Mouse (Mus musculus): ENCODE results near the gene Cd3d. TPM values are rescaled to one million over a fixed set of nuclear protein-coding genes. Genes with fewer than 3 reads are reported as not detected.
A peak's percentile ranks its signal among the peaks of the same experiment; 100 is the strongest.

Gene Cd3d
- total and polyA plus RNA-seq, 2 experiments from 2014 or later: not detected

GRCm38 (mm10) chr9:44999776-45000175, 18.2 kb downstream of the Cd3d start:
- no peak for TF ChIP-seq CTCF (IDR thresholded peaks at IDR 0.05; ENCODE audit: low read depth)
- no peak for TF ChIP-seq EP300 (IDR thresholded peaks at IDR 0.05; ENCODE audit: low read depth)
- DNase-seq (ENCODE audit: low spot score) (no peak), ATAC-seq (ENCODE audit: insufficient read depth, low read depth) (no peak)
- H3K4me3 ChIP-seq (ENCODE audit: low read depth, low read length): no peak overlapping the region
- no peaks in the 10 kb centered on the region for H3K36me3 ChIP-seq (replicated peaks; ENCODE audit: control insufficient read depth, insufficient read depth, low read length)
- no peaks in the 10 kb centered on the region for H3K4me1 ChIP-seq (ENCODE audit: control insufficient read depth, insufficient read depth)
- no peak overlapping the region for H3K27ac ChIP-seq (ENCODE audit: low read depth)
- H3K4me2 ChIP-seq (ENCODE audit: low read depth, low read length): no peak overlapping the region
- H3K9ac ChIP-seq (replicated peaks; ENCODE audit: low read depth, low read length): no peak overlapping the region
- WGBS: 63% methylated on average over 5 of the region's 5 CpGs
- no peaks in the 10 kb centered on the region for H3K9me3 ChIP-seq (replicated peaks; ENCODE audit: control insufficient read depth, low read length)
- 0 out of 2 replicates have a peak, but pooled peaks cover 10% of the 10 kb centered on the region for H3K27me3 ChIP-seq (ENCODE audit: control insufficient read depth, insufficient read depth, low read length)

DNA sequence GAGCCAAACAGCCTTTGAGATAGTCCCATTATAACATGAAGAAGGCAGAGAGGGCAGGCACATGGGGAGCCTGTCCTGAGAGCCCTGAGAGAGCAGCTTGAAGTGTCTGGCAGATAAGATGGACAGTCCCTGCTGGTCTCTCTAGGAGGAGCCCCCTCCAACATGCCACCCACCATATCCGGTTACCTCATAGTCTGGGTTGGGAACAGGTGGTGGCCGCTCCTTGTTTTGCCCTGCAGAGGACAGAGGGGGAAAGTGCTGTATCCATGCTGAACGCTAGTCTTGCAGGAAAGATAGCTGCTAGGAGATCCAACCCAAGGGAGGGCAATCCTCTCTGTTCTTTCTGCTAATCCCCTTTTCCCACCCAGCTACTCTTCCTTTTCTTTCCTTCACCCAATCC, 18.7 kb downstream of the Cd3d start:
- Histone ChIP-seq H3K27ac (ENCODE audit: low read depth) (no peak overlapping the region), H3K36me3 (replicated peaks; ENCODE audit: control insufficient read depth, insufficient read depth, low read length) (no peaks in the 10 kb centered on the region), H3K9me3 (replicated peaks; ENCODE audit: control insufficient read depth, low read length) (no peaks in the 10 kb centered on the region), H3K9ac (replicated peaks; ENCODE audit: low read depth, low read length) (no peak overlapping the region), H3K27me3 (ENCODE audit: control insufficient read depth, insufficient read depth, low read length) (0 out of 2 replicates have a peak, but pooled peaks cover 10% of the 10 kb centered on the region), H3K4me3 (ENCODE audit: low read depth, low read length) (no peak overlapping the region), H3K4me2 (ENCODE audit: low read depth, low read length) (no peak overlapping the region), H3K4me1 (ENCODE audit: control insufficient read depth, insufficient read depth) (no peaks in the 10 kb centered on the region)
- WGBS: 31% methylated on average over 3 of the region's 3 CpGs
- no peak for DNase-seq (ENCODE audit: low spot score)
- no peak for ATAC-seq (ENCODE audit: insufficient read depth, low read depth)
- TF ChIP-seq CTCF (IDR thresholded peaks at IDR 0.05; ENCODE audit: low read depth): no peak
- TF ChIP-seq EP300 (IDR thresholded peaks at IDR 0.05; ENCODE audit: low read depth): no peak

DNA sequence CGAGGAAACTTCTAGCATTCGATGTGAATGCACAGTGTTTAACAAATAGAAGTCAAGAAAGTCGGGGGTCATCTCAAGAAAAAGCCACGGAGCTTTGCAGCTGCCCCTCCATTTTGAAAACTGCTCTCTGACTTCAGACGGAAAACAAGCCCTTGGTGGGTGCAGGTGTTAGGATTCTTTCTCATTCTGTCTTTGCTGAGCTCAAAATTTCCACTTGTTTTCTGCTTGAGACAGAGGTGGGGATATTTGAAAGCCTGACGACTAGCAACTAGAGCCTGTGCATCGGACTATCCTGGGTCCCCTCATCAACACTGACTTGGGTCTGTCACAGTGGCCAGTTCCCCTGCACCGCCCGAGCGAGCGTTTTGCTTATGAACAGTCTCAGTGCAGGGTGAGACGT, 25.8 kb downstream of the Cd3d start:
- 57% methylated on average over 12 of the region's 12 CpGs for WGBS
- no peak overlapping the region for H3K4me3 ChIP-seq (ENCODE audit: low read depth, low read length)
- H3K9ac ChIP-seq (replicated peaks; ENCODE audit: low read depth, low read length): no peak overlapping the region
- H3K4me2 ChIP-seq (ENCODE audit: low read depth, low read length): no peak overlapping the region; the same call in 1 of the 2 replicates
- no peaks in the 10 kb centered on the region for H3K9me3 ChIP-seq (replicated peaks; ENCODE audit: control insufficient read depth, low read length)
- TF ChIP-seq CTCF (IDR thresholded peaks at IDR 0.05; ENCODE audit: low read depth): no peak
- TF ChIP-seq EP300 (IDR thresholded peaks at IDR 0.05; ENCODE audit: low read depth): no peak
- no peaks in the 10 kb centered on the region for H3K4me1 ChIP-seq (ENCODE audit: control insufficient read depth, insufficient read depth)
- DNase-seq (ENCODE audit: low spot score) (no peak), ATAC-seq (ENCODE audit: insufficient read depth, low read depth) (no peak)
- 0 out of 2 replicates have a peak, but pooled peaks cover 6% of the 10 kb centered on the region for H3K27me3 ChIP-seq (ENCODE audit: control insufficient read depth, insufficient read depth, low read length)
- H3K36me3 ChIP-seq (replicated peaks; ENCODE audit: control insufficient read depth, insufficient read depth, low read length): no peaks in the 10 kb centered on the region
- H3K27ac ChIP-seq (ENCODE audit: low read depth): no peak overlapping the region

DNA sequence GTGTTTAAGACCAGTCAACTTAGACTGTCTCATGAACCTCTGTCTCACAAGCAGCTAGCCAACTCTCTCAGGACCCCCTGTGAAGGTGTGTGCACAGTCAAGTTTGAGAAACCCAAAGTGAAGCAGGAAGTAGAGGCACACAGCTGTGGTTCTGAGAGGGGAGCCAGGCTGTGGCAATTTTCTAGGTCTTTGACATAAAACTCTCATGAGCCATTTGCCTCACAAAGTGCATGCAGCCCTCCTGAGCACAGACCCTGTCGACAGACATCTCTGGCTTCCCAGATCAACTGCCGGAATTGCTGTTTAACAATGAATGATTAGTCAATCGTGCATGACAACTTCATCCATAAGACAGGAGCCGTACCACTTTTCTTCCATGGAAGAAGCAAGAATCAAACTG, 26.8 kb downstream of the Cd3d start:
- Histone ChIP-seq H3K36me3 (replicated peaks; ENCODE audit: control insufficient read depth, insufficient read depth, low read length) (no peaks in the 10 kb centered on the region), H3K9ac (replicated peaks; ENCODE audit: low read depth, low read length) (no peak overlapping the region), H3K4me2 (ENCODE audit: low read depth, low read length) (no peak overlapping the region), H3K4me1 (ENCODE audit: control insufficient read depth, insufficient read depth) (no peaks in the 10 kb centered on the region), H3K9me3 (replicated peaks; ENCODE audit: control insufficient read depth, low read length) (no peaks in the 10 kb centered on the region), H3K27me3 (ENCODE audit: control insufficient read depth, insufficient read depth, low read length) (no peaks in the 10 kb centered on the region), H3K27ac (ENCODE audit: low read depth) (no peak overlapping the region; the same call in 1 of the 2 replicates), H3K4me3 (ENCODE audit: low read depth, low read length) (peak overlapping the region; percentile 16; the same call in 1 of the 2 replicates)
- 74% methylated on average over 4 of the region's 4 CpGs for WGBS
- no peak for DNase-seq (ENCODE audit: low spot score)
- no peak for ATAC-seq (ENCODE audit: insufficient read depth, low read depth)
- TF ChIP-seq CTCF (IDR thresholded peaks at IDR 0.05; ENCODE audit: low read depth) (no peak), EP300 (IDR thresholded peaks at IDR 0.05; ENCODE audit: low read depth) (no peak)

DNA sequence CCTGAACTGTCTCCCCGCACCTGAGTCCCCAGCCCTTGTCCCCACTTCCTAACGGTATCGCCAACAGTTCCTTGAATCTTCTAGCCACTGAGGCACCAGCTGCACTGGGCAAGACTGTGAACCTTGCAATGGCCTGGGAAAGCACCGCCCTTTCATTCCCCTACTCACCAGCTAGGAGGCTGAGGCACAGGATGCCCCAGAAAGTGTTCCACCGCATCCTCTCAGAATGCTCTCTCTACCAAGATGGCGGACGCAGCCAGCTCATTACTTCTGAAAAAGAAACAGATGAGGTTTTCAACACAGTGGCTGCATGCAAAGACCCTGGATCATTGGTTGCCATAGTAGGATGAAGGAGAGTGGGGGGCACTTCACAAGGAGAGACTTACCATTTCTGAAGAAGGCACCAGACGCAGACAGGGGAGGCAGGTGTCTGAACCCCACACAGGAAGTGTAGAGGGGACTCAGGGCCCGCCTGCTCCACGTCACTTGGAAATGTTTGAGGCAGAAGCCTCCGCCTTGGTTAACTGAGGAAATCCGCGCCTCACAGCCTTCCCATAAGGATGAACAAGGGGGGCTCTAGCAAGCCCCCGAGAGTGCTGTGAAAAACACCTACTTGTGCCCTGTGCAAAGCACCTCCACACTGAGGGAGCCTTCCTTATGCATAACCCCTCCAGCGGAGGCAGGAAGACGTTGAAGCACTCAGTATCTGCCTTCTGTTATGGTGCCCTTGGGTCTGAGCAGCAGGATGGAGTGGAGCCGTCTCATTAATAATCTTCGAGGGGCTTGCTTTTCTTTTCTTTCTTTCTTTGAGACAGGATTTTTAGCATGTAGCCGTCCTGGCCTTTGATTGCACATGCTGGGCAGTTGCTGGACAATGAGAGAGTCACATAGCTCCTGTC, 27.8 kb downstream of the Cd3d start, which contains the start of gene Cd3e:
Cd3e (minus strand) TSS at position 448 of the 899 bp plus-strand sequence.
- H3K27ac ChIP-seq (ENCODE audit: low read depth): peak within 1 kb of the TSS; percentile 51; the same call in 1 of the 2 replicates
- no peaks in the 10 kb centered on the region for H3K4me1 ChIP-seq (ENCODE audit: control insufficient read depth, insufficient read depth)
- no peaks in the 10 kb centered on the region for H3K36me3 ChIP-seq (replicated peaks; ENCODE audit: control insufficient read depth, insufficient read depth, low read length)
- H3K27me3 ChIP-seq (ENCODE audit: control insufficient read depth, insufficient read depth, low read length): no peaks in the 10 kb centered on the region
- DNase-seq (ENCODE audit: low spot score) (no peak), ATAC-seq (ENCODE audit: insufficient read depth, low read depth) (no peak)
- WGBS: 79% methylated on average over 19 of the region's 19 CpGs
- no peak for TF ChIP-seq EP300 (IDR thresholded peaks at IDR 0.05; ENCODE audit: low read depth)
- no peak for TF ChIP-seq CTCF (IDR thresholded peaks at IDR 0.05; ENCODE audit: low read depth)
- H3K4me3 ChIP-seq (ENCODE audit: low read depth, low read length): peak within 1 kb of the TSS; percentile 22; the same call in 1 of the 2 replicates
- H3K4me2 ChIP-seq (ENCODE audit: low read depth, low read length): no peak within 1 kb of the TSS; the same call in 1 of the 2 replicates
- no peak within 1 kb of the TSS for H3K9ac ChIP-seq (replicated peaks; ENCODE audit: low read depth, low read length)
- H3K9me3 ChIP-seq (replicated peaks; ENCODE audit: control insufficient read depth, low read length): no peaks in the 10 kb centered on the region
